ENCODE assay signal across 8 mouse cellular contexts in genomic region chr3:129901271-129901809, GRCm38 (mm10). TPM values are rescaled to one million over a fixed set of nuclear protein-coding genes. Genes with fewer than 3 reads are reported as not detected.
DNase-seq lines count a peak whose midpoint lies in the region; ATAC-seq and TF ChIP-seq lines count a peak whose summit lies in the region.

TSS of gene Casp6 (plus strand) at chr3:129901425.

- peaks cover 12% of the 10 kb centered on the region for H3K4me1 ChIP-seq in heart, embryonic 11.5 days (ENCODE audit: control insufficient read depth, insufficient read depth, low read length)
- H3K4me1 ChIP-seq in kidney, embryonic 14.5 days (ENCODE audit: control insufficient read depth, insufficient read depth, low read length): peaks cover 19% of the 10 kb centered on the region
- peaks cover 20% of the 10 kb centered on the region for H3K4me1 ChIP-seq in limb, embryonic 15.5 days
- peaks cover 6% of the 10 kb centered on the region for H3K4me1 ChIP-seq in midbrain, embryonic 16.5 days (ENCODE audit: control insufficient read depth, insufficient read depth, low read length)

- peak within 1 kb of the TSS; percentile 72 for H3ac ChIP-seq in C2C12 (ENCODE audit: control insufficient read depth, insufficient read length, low read depth)

- no peaks in the 10 kb centered on the region for H3K27me3 ChIP-seq in C2C12 (ENCODE audit: control insufficient read depth, insufficient read depth, insufficient read length)
- no peaks in the 10 kb centered on the region for H3K27me3 ChIP-seq in heart, embryonic 11.5 days (ENCODE audit: control insufficient read depth, insufficient read depth, low read length)
- H3K27me3 ChIP-seq in kidney, embryonic 14.5 days (ENCODE audit: control insufficient read depth, insufficient read depth, low read length): no peaks in the 10 kb centered on the region
- H3K27me3 ChIP-seq in limb, embryonic 15.5 days: no peaks in the 10 kb centered on the region
- H3K27me3 ChIP-seq in midbrain, embryonic 16.5 days (ENCODE audit: control insufficient read depth, insufficient read depth, low read depth, low read length): no peaks in the 10 kb centered on the region

- H3K27ac ChIP-seq in heart, embryonic 11.5 days (ENCODE audit: low read depth, low read length): peak within 1 kb of the TSS; percentile 22
- peak within 1 kb of the TSS; percentile 77 for H3K27ac ChIP-seq in kidney, embryonic 14.5 days (ENCODE audit: low read depth, low read length)
- peak within 1 kb of the TSS; percentile 77 for H3K27ac ChIP-seq in limb, embryonic 15.5 days
- no peak within 1 kb of the TSS; the same call in 1 of the 2 replicates for H3K27ac ChIP-seq in midbrain, embryonic 16.5 days (ENCODE audit: low read length)

- no peaks in the 10 kb centered on the region for H3K79me3 ChIP-seq in C2C12 (ENCODE audit: low read depth)

- TF ChIP-seq CTCF in C2C12 (IDR thresholded peaks at IDR 0.05; ENCODE audit: control insufficient read depth, insufficient read depth, insufficient read length): no peak

- peak within 1 kb of the TSS; percentile 71 for H3K9ac ChIP-seq in heart, embryonic 11.5 days (ENCODE audit: low read depth, low read length)
- peak within 1 kb of the TSS; percentile 61 for H3K9ac ChIP-seq in kidney, embryonic 14.5 days (ENCODE audit: low read depth, low read length)
- H3K9ac ChIP-seq in limb, embryonic 15.5 days: peak within 1 kb of the TSS; percentile 65
- H3K9ac ChIP-seq in midbrain, embryonic 16.5 days (ENCODE audit: low read depth, low read length): peak within 1 kb of the TSS; percentile 65

- H3K79me2 ChIP-seq in C2C12 (ENCODE audit: control insufficient read depth, insufficient read depth): no peaks in the 10 kb centered on the region

- no peaks in the 10 kb centered on the region for H3K36me3 ChIP-seq in C2C12 (ENCODE audit: control insufficient read depth, insufficient read depth)
- H3K36me3 ChIP-seq in heart, embryonic 11.5 days (ENCODE audit: control insufficient read depth, insufficient read depth, low read length): no peaks in the 10 kb centered on the region
- peaks cover 5% of the 10 kb centered on the region; the same call in 1 of the 2 replicates for H3K36me3 ChIP-seq in kidney, embryonic 14.5 days (ENCODE audit: control insufficient read depth, insufficient read depth, low read length)
- peaks cover 12% of the 10 kb centered on the region for H3K36me3 ChIP-seq in limb, embryonic 15.5 days
- no peaks in the 10 kb centered on the region for H3K36me3 ChIP-seq in midbrain, embryonic 16.5 days (ENCODE audit: control insufficient read depth, insufficient read depth, low read length)

- peak; percentile 97 for ATAC-seq in erythroblast, adult 5-6 weeks (replicated peaks; ENCODE audit: low FRiP score, poor library complexity, severe bottlenecking)
- ATAC-seq in heart, embryonic 11.5 days (replicated peaks; ENCODE audit: insufficient number of reproducible peaks, low FRiP score, low TSS enrichment): peak; percentile 87
- ATAC-seq in kidney, embryonic 14.5 days (ENCODE audit: low FRiP score, low TSS enrichment): peak; percentile 93
- peak; percentile 88 for ATAC-seq in limb, embryonic 15.5 days (ENCODE audit: insufficient number of reproducible peaks, low FRiP score, low TSS enrichment, low read depth)
- peak; percentile 95 for ATAC-seq in midbrain, embryonic 16.5 days

- H3K9me3 ChIP-seq in heart, embryonic 11.5 days (replicated peaks; ENCODE audit: control insufficient read depth, low read length): no peaks in the 10 kb centered on the region
- no peaks in the 10 kb centered on the region for H3K9me3 ChIP-seq in kidney, embryonic 14.5 days (ENCODE audit: control insufficient read depth, low read length)
- H3K9me3 ChIP-seq in limb, embryonic 15.5 days: no peaks in the 10 kb centered on the region
- no peaks in the 10 kb centered on the region for H3K9me3 ChIP-seq in midbrain, embryonic 16.5 days (replicated peaks; ENCODE audit: control insufficient read depth, low read length, poor library complexity, severe bottlenecking)

- H3K4me3 ChIP-seq in C2C12 (ENCODE audit: insufficient read depth, poor library complexity, severe bottlenecking): peak within 1 kb of the TSS; percentile 50
- H3K4me3 ChIP-seq in heart, embryonic 11.5 days (ENCODE audit: low read depth, low read length): peak within 1 kb of the TSS; percentile 70
- peak within 1 kb of the TSS; percentile 72 for H3K4me3 ChIP-seq in kidney, embryonic 14.5 days (ENCODE audit: low read length)
- H3K4me3 ChIP-seq in limb, embryonic 15.5 days: peak within 1 kb of the TSS; percentile 69
- H3K4me3 ChIP-seq in midbrain, embryonic 16.5 days (ENCODE audit: low read depth, low read length): peak within 1 kb of the TSS; percentile 49

- peak within 1 kb of the TSS; percentile 65 for H3K4me2 ChIP-seq in heart, embryonic 11.5 days
- peak within 1 kb of the TSS; percentile 67 for H3K4me2 ChIP-seq in kidney, embryonic 14.5 days (replicated peaks; ENCODE audit: low read depth, low read length)
- H3K4me2 ChIP-seq in limb, embryonic 15.5 days: peak within 1 kb of the TSS; percentile 63
- H3K4me2 ChIP-seq in midbrain, embryonic 16.5 days (ENCODE audit: low read length): peak within 1 kb of the TSS; percentile 78

- under 1% methylated on average over 34 of the region's 34 CpGs for WGBS in heart, embryonic 11.5 days (ENCODE audit: insufficient replicate concordance)
- WGBS in kidney, embryonic 14.5 days: under 1% methylated on average over 34 of the region's 34 CpGs
- WGBS in limb, embryonic 15.5 days: under 1% methylated on average over 34 of the region's 34 CpGs
- under 1% methylated on average over 34 of the region's 34 CpGs for WGBS in midbrain, embryonic 16.5 days

- DNase-seq in brain, adult 2 months (ENCODE audit: low read depth, low spot score): peak; percentile 73
- DNase-seq in spleen, postnatal 14 days (ENCODE audit: low spot score in 2 of 2): peak; percentile 69 to 70

TF ChIP-seq in C2C12, 6 proteins besides CTCF, POLR2A, EP300 and RAD21:
- TF ChIP-seq FOSL1 (IDR thresholded peaks at IDR 0.05; ENCODE audit: insufficient read depth, low read length, poor library complexity, severe bottlenecking): no peak
- TF ChIP-seq MAX (IDR thresholded peaks at IDR 0.05): no peak
- TF ChIP-seq CEBPB (IDR thresholded peaks at IDR 0.05; ENCODE audit: low read depth): no peak

RNA-seq across cellular contexts. Expression of gene Casp6, which starts in this region (rescaled TPM):
- polyA plus RNA-seq in C2C12 (2012; fragmentation: generic; extraction: Trizol): 16.7 TPM
- total RNA-seq in erythroblast, adult 5-6 weeks (2015; ENCODE audit: low replicate concordance): 4.6 and 20.6 TPM in 2 replicates
- total RNA-seq in erythroblast, adult 5-6 weeks (2017; ENCODE audit: low replicate concordance): 3.6 and 6.9 TPM in 2 replicates
- polyA plus RNA-seq in heart, embryonic 11.5 days (2014; fragmentation: Nextera tagmentation; extraction: Ambion mirVana): 86.7 and 91.9 TPM in 2 replicates
- 83.0 and 99.3 TPM in 2 replicates for polyA plus RNA-seq in kidney, embryonic 14.5 days (2014; fragmentation: Nextera tagmentation; extraction: Ambion mirVana)
- 54.2 and 58.2 TPM in 2 replicates for polyA plus RNA-seq in limb, embryonic 15.5 days (2015; fragmentation: Nextera tagmentation; extraction: Ambion mirVana)
- 16.5 and 17.5 TPM in 2 replicates for polyA plus RNA-seq in midbrain, embryonic 16.5 days (2015; fragmentation: Nextera tagmentation; extraction: Ambion mirVana)
